Mouse (Mus musculus) lung, postnatal 0 days (tissue): ENCODE measurements around the gene Cog5. TPM values are rescaled to one million over a fixed set of nuclear protein-coding genes. Genes with fewer than 3 reads are reported as not detected.

Source experiments
- ATAC-seq: fragments of 200-750 bp; cut with Nextera tagmentation; 2 replicates; pipeline ENCODE4 v1.8.0; 2017; ENCODE audit warnings: moderate library complexity
- DNase-seq: peaks from one replicate; pipeline ENCODE4 v3.0.0-alpha.2; 2016; ENCODE audit warnings: low spot score
- H3K27ac ChIP-seq: fragments of 300-500 bp; sonication (generic); 2 replicates; pipeline ENCODE4 v1.5.1; 2014; ENCODE audit warnings: antibody characterized with exemption, mild to moderate bottlenecking, low read length, mixed read lengths
- H3K27me3 ChIP-seq: fragments of 300-500 bp; sonication (generic); replicated peaks from 2 replicates; pipeline ENCODE4 v1.6.1; 2014; ENCODE audit warnings: low read length, mixed read lengths; ENCODE audit not compliant: insufficient read depth
- H3K36me3 ChIP-seq: fragments of 300-500 bp; sonication (generic); 2 replicates; pipeline ENCODE4 v1.6.1; 2014; ENCODE audit warnings: low read length, mixed read lengths; ENCODE audit not compliant: insufficient read depth
- H3K4me1 ChIP-seq: fragments of 300-500 bp; sonication (generic); 2 replicates; pipeline ENCODE4 v1.6.1; 2014; ENCODE audit warnings: antibody characterized with exemption, low read depth, low read length, mixed read lengths; ENCODE audit not compliant: insufficient read depth
- H3K4me2 ChIP-seq: fragments of 300-500 bp; sonication (generic); replicated peaks from 2 replicates; pipeline ENCODE4 v1.6.1; 2014; ENCODE audit warnings: low read depth, mild to moderate bottlenecking, low read length, moderate library complexity, mixed read lengths
- H3K4me3 ChIP-seq: fragments of 300-500 bp; sonication (generic); 2 replicates; pipeline ENCODE4 v1.5.1; 2014; ENCODE audit warnings: low read depth, low read length
- H3K9ac ChIP-seq: fragments of 300-500 bp; sonication (generic); replicated peaks from 2 replicates; pipeline ENCODE4 v1.6.1; 2014; ENCODE audit warnings: low read depth, mild to moderate bottlenecking
- H3K9me3 ChIP-seq: fragments of 300-500 bp; sonication (generic); 2 replicates; pipeline ENCODE4 v1.6.1; 2016; ENCODE audit warnings: low read length, mixed read lengths
- CTCF ChIP-seq: IDR thresholded peaks from 2 replicates; pipeline ENCODE4 v1.5.1; 2016; ENCODE audit warnings: antibody characterized with exemption, mild to moderate bottlenecking
- EP300 ChIP-seq: IDR thresholded peaks from 2 replicates; pipeline ENCODE4 v1.6.1; 2016; ENCODE audit warnings: antibody characterized with exemption, mild to moderate bottlenecking, control low read depth
- WGBS: fragments of 180-500 bp; shearing (Covaris S2); extraction: QIAGEN DNeasy Blood & Tissue Kit; methylation state at CpG from one replicate; pipeline ENCODE4 v1.1.7; 2014; 5-methylcytosine and 5-hydroxymethylcytosine counted together
- polyA plus RNA-seq: library from polyadenylated mRNA; unstranded; fragments of >200 nt; fragmentation: Nextera tagmentation; extraction: Ambion mirVana; gene quantifications from 2 replicates; pipeline ENCODE4 v1.2.1, GENCODE M21; 2015

Cog5 gene
- polyA plus RNA-seq, 1 experiment from 2014 or later = 17.0 TPM

GRCm38 (mm10) chr12:31703904-31704303 lies 49.2 kb downstream of the Cog5 start:
- no peaks in the 10 kb centered on the region for H3K27me3 ChIP-seq
- H3K9me3 ChIP-seq = no peaks in the 10 kb centered on the region
- DNase-seq = no peak
- no peak overlapping the region for H3K4me3 ChIP-seq
- no peak overlapping the region for H3K27ac ChIP-seq
- no peak overlapping the region for H3K9ac ChIP-seq
- no peaks in the 10 kb centered on the region for H3K4me1 ChIP-seq
- ATAC-seq = no peak
- no peak for TF ChIP-seq EP300
- peak; percentile 36; the same call in 1 of the 2 replicates for TF ChIP-seq CTCF
- H3K36me3 ChIP-seq = no peaks in the 10 kb centered on the region
- no peak overlapping the region for H3K4me2 ChIP-seq
- WGBS = 71% methylated on average over 6 of the region's 6 CpGs

- Histone ChIP-seq H3K36me3 (no peaks in the 10 kb centered on the region), H3K4me1 (no peaks in the 10 kb centered on the region), H3K9me3 (no peaks in the 10 kb centered on the region), H3K4me2 (no peak overlapping the region), H3K27me3 (no peaks in the 10 kb centered on the region), H3K4me3 (no peak overlapping the region), H3K9ac (no peak overlapping the region), H3K27ac (no peak overlapping the region)
- DNase-seq (peak; percentile 15), ATAC-seq (no peak)
- 33% methylated on average over 2 of the region's 2 CpGs for WGBS
- TF ChIP-seq EP300 = no peak
- TF ChIP-seq CTCF = no peak
Measured at GRCm38 (mm10) chr12:31706168-31706567, 51.5 kb downstream of the Cog5 start.

- H3K27me3 ChIP-seq = no peaks in the 10 kb centered on the region
- ATAC-seq (no peak), DNase-seq (no peak)
- no peaks in the 10 kb centered on the region for H3K4me1 ChIP-seq
- H3K4me3 ChIP-seq = no peak overlapping the region
- no peaks in the 10 kb centered on the region for H3K36me3 ChIP-seq
- no peak overlapping the region for H3K27ac ChIP-seq
- no peaks in the 10 kb centered on the region for H3K9me3 ChIP-seq
- no peak overlapping the region for H3K9ac ChIP-seq
- 67% methylated on average over 1 of the region's 1 CpGs for WGBS
- H3K4me2 ChIP-seq = no peak overlapping the region
- TF ChIP-seq EP300 = no peak
- TF ChIP-seq CTCF = no peak
Measured at GRCm38 (mm10) chr12:31707531-31707930, 52.9 kb downstream of the Cog5 start.

- TF ChIP-seq CTCF = no peak
- no peak for TF ChIP-seq EP300
- Histone ChIP-seq H3K36me3 (no peaks in the 10 kb centered on the region), H3K4me3 (no peak overlapping the region), H3K4me2 (no peak overlapping the region), H3K9ac (no peak overlapping the region), H3K27ac (no peak overlapping the region), H3K4me1 (no peaks in the 10 kb centered on the region), H3K27me3 (no peaks in the 10 kb centered on the region), H3K9me3 (no peaks in the 10 kb centered on the region)
- DNase-seq (no peak), ATAC-seq (no peak)
- WGBS = 85% methylated on average over 6 of the region's 6 CpGs
Measured at GRCm38 (mm10) chr12:31709665-31710064, 55.0 kb downstream of the Cog5 start.

GRCm38 (mm10) chr12:31712233-31712632 lies 57.6 kb downstream of the Cog5 start:
- H3K4me2 ChIP-seq = no peak overlapping the region
- H3K4me1 ChIP-seq = no peaks in the 10 kb centered on the region
- no peak overlapping the region for H3K27ac ChIP-seq
- no peak overlapping the region for H3K9ac ChIP-seq
- ATAC-seq (no peak), DNase-seq (no peak)
- no peaks in the 10 kb centered on the region for H3K9me3 ChIP-seq
- 48% methylated on average over 5 of the region's 5 CpGs for WGBS
- H3K27me3 ChIP-seq = no peaks in the 10 kb centered on the region
- no peak overlapping the region for H3K4me3 ChIP-seq
- no peaks in the 10 kb centered on the region for H3K36me3 ChIP-seq
- TF ChIP-seq EP300 = no peak
- TF ChIP-seq CTCF = no peak

- TF ChIP-seq CTCF = no peak
- no peak for TF ChIP-seq EP300
- Histone ChIP-seq H3K36me3 (no peaks in the 10 kb centered on the region), H3K4me3 (no peak overlapping the region), H3K27me3 (no peaks in the 10 kb centered on the region), H3K27ac (no peak overlapping the region), H3K4me1 (no peaks in the 10 kb centered on the region), H3K4me2 (no peak overlapping the region), H3K9ac (no peak overlapping the region), H3K9me3 (no peaks in the 10 kb centered on the region)
- ATAC-seq (no peak), DNase-seq (no peak)
- WGBS = 68% methylated on average over 4 of the region's 4 CpGs
Measured at GRCm38 (mm10) chr12:31712727-31713126, 58.1 kb downstream of the Cog5 start.

- Histone ChIP-seq H3K36me3 (no peaks in the 10 kb centered on the region), H3K27ac (no peak within 1 kb of the TSS), H3K9ac (no peak within 1 kb of the TSS), H3K4me1 (no peaks in the 10 kb centered on the region), H3K4me2 (no peak within 1 kb of the TSS), H3K4me3 (no peak within 1 kb of the TSS), H3K27me3 (no peaks in the 10 kb centered on the region), H3K9me3 (no peaks in the 10 kb centered on the region)
- TF ChIP-seq EP300 = no peak
- no peak for TF ChIP-seq CTCF
- no peak for DNase-seq
- 51% methylated on average over 6 of the region's 6 CpGs for WGBS
- no peak for ATAC-seq
Measured at GRCm38 (mm10) chr12:31713600-31713999, 58.9 kb downstream of the Cog5 start, which contains the start of gene Gpr22. Gpr22 (minus strand) TSS chr12:31713947.
